Mouse (Mus musculus) ES-Bruce4 (cell line): ENCODE data around the gene Agtr1b.

ENCODE experiments used
- CTCF ChIP-seq: IDR thresholded peaks from one replicate; pipeline ENCODE4 v1.8.1; 2011; ENCODE audit warnings: low read depth, low read length
- EP300 ChIP-seq: IDR thresholded peaks from 2 replicates; pipeline ENCODE4 v1.6.1; 2011; ENCODE audit warnings: low read depth, low read length; ENCODE audit not compliant: insufficient read depth
- POLR2A ChIP-seq: IDR thresholded peaks from one replicate; pipeline ENCODE4 v1.8.1; 2011; ENCODE audit warnings: low read length; ENCODE audit not compliant: insufficient read depth

DNA sequence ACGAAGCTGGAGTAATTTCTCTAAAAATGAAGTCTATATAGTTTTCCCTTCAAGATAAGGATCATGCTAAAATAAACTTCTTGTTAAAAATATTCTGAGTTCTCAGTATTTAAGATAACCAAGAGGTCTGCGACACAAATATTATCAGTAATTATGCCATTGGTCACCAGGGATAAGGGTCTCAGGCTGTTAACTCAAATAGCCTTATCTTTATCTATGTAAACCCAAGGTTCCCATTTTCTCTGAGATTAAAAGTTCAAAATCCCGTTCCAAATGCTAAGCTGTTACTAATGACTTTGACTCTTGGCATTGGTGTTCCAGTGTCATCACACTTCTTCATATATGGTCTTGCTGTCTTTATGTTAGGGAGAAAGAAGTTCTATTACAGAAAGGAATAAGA is 71.4 kb downstream of the Agtr1b start:
- TF ChIP-seq CTCF = no peak
- TF ChIP-seq POLR2A = no peak
- no peak for TF ChIP-seq EP300
